Mouse (Mus musculus) midbrain, postnatal 0 days (tissue): ENCODE data around the gene Gins1. TPM values are rescaled to one million over a fixed set of nuclear protein-coding genes. Genes with fewer than 3 reads are reported as not detected.

Source experiments
- ATAC-seq: fragments of 200-750 bp; cut with Nextera tagmentation; 2 replicates; pipeline ENCODE4 v1.8.0; 2017; ENCODE audit warnings: moderate number of reproducible peaks, mild to moderate bottlenecking, moderate TSS enrichment, moderate library complexity; ENCODE audit not compliant: low FRiP score
- DNase-seq: peaks from one replicate; pipeline ENCODE4 v3.0.0-alpha.2; 2015; ENCODE audit warnings: low spot score
- H3K27ac ChIP-seq: fragments of 300-500 bp; sonication (generic); 2 replicates; pipeline ENCODE4 v1.5.1; 2014; ENCODE audit warnings: low read depth, mild to moderate bottlenecking, low read length, mixed read lengths
- H3K27me3 ChIP-seq: fragments of 300-500 bp; sonication (generic); 2 replicates; pipeline ENCODE4 v1.6.1; 2014; ENCODE audit warnings: low read length, control low read depth, mixed read lengths; ENCODE audit not compliant: insufficient read depth
- H3K36me3 ChIP-seq: fragments of 300-500 bp; sonication (generic); 2 replicates; pipeline ENCODE4 v1.6.1; 2014; ENCODE audit warnings: low read length, control low read depth, mixed read lengths; ENCODE audit not compliant: insufficient read depth
- H3K4me1 ChIP-seq: fragments of 300-500 bp; sonication (generic); 2 replicates; pipeline ENCODE4 v1.6.1; 2014; ENCODE audit warnings: mild to moderate bottlenecking, control low read depth, antibody characterized with exemption, low read length, mixed read lengths; ENCODE audit not compliant: insufficient read depth
- H3K4me2 ChIP-seq: fragments of 300-500 bp; sonication (generic); 2 replicates; pipeline ENCODE4 v1.6.1; 2014; ENCODE audit warnings: low read depth, mild to moderate bottlenecking, low read length, mixed read lengths; ENCODE audit not compliant: poor library complexity, severe bottlenecking
- H3K4me3 ChIP-seq: fragments of 300-500 bp; sonication (generic); 2 replicates; pipeline ENCODE4 v1.5.1; 2014; ENCODE audit warnings: low read depth, mild to moderate bottlenecking, low read length, moderate library complexity
- H3K9ac ChIP-seq: fragments of 300-500 bp; sonication (generic); replicated peaks from 2 replicates; pipeline ENCODE4 v1.6.1; 2014; ENCODE audit warnings: mild to moderate bottlenecking, low read length, moderate library complexity, mixed read lengths; ENCODE audit not compliant: poor library complexity, severe bottlenecking
- H3K9me3 ChIP-seq: fragments of 300-500 bp; sonication (generic); 2 replicates; pipeline ENCODE4 v1.6.1; 2016; ENCODE audit warnings: low read length, control low read depth
- CTCF ChIP-seq: IDR thresholded peaks from 2 replicates; pipeline ENCODE4 v1.5.1; 2016; ENCODE audit warnings: antibody characterized with exemption, mild to moderate bottlenecking
- WGBS: fragments of 180-500 bp; shearing (Covaris S2); extraction: QIAGEN DNeasy Blood & Tissue Kit; methylation state at CpG from one replicate; pipeline ENCODE4 v1.1.7; 2014; 5-methylcytosine and 5-hydroxymethylcytosine counted together
- polyA plus RNA-seq: library from polyadenylated mRNA; unstranded; fragments of >200 nt; fragmentation: Nextera tagmentation; extraction: Ambion mirVana; gene quantifications from 2 replicates; pipeline ENCODE4 v1.2.1, GENCODE M21; 2015
- total RNA-seq: library from RNA; depleted of rRNA; stranded (reverse); fragments of >200 nt; gene quantifications from 2 replicates; pipeline ENCODE4 v1.2.3, GENCODE M21; 2014

The Gins1 gene
- total and polyA plus RNA-seq, 2 experiments from 2014 or later = 5.7 to 7.1 TPM

GRCm38 (mm10) chr2:150885814-150886213 is 19.4 kb upstream of the Gins1 start:
- WGBS = 88% methylated on average over 1 of the region's 1 CpGs

GRCm38 (mm10) chr2:150886315-150886714 is 18.9 kb upstream of the Gins1 start:
- Histone ChIP-seq H3K4me2 (no peak overlapping the region), H3K4me1 (no peaks in the 10 kb centered on the region), H3K27ac (no peak overlapping the region), H3K4me3 (no peak overlapping the region), H3K9me3 (no peaks in the 10 kb centered on the region), H3K9ac (no peak overlapping the region), H3K36me3 (peaks cover 2% of the 10 kb centered on the region; the same call in 1 of the 2 replicates), H3K27me3 (no peaks in the 10 kb centered on the region)
- TF ChIP-seq CTCF = no peak
- DNase-seq = no peak
- no peak for ATAC-seq

More at GRCm38 (mm10) chr2:150885814-150886213, 19.4 kb upstream of the Gins1 start:
- Histone ChIP-seq H3K4me2 (no peak overlapping the region), H3K27me3 (no peaks in the 10 kb centered on the region), H3K9me3 (no peaks in the 10 kb centered on the region), H3K9ac (no peak overlapping the region), H3K27ac (no peak overlapping the region), H3K4me3 (no peak overlapping the region), H3K36me3 (peaks cover 2% of the 10 kb centered on the region; the same call in 1 of the 2 replicates), H3K4me1 (no peaks in the 10 kb centered on the region)
- DNase-seq (no peak), ATAC-seq (no peak)
- TF ChIP-seq CTCF = no peak

GRCm38 (mm10) chr2:150887370-150887769 is 17.8 kb upstream of the Gins1 start:
- 64% methylated on average over 2 of the region's 2 CpGs for WGBS
- no peak overlapping the region for H3K4me2 ChIP-seq
- H3K27ac ChIP-seq = no peak overlapping the region
- no peaks in the 10 kb centered on the region for H3K4me1 ChIP-seq
- no peak overlapping the region for H3K9ac ChIP-seq
- ATAC-seq (no peak), DNase-seq (no peak)
- H3K27me3 ChIP-seq = no peaks in the 10 kb centered on the region
- H3K36me3 ChIP-seq = peaks cover 2% of the 10 kb centered on the region; the same call in 1 of the 2 replicates
- no peak for TF ChIP-seq CTCF
- no peak overlapping the region for H3K4me3 ChIP-seq
- no peaks in the 10 kb centered on the region for H3K9me3 ChIP-seq

- WGBS = 84% methylated on average over 2 of the region's 2 CpGs
- DNase-seq (no peak), ATAC-seq (no peak)
- no peaks in the 10 kb centered on the region for H3K9me3 ChIP-seq
- H3K4me3 ChIP-seq = no peak overlapping the region
- no peaks in the 10 kb centered on the region for H3K36me3 ChIP-seq
- no peaks in the 10 kb centered on the region for H3K27me3 ChIP-seq
- H3K27ac ChIP-seq = no peak overlapping the region
- no peaks in the 10 kb centered on the region for H3K4me1 ChIP-seq
- TF ChIP-seq CTCF = no peak
- H3K4me2 ChIP-seq = no peak overlapping the region
- no peak overlapping the region for H3K9ac ChIP-seq
Observed at GRCm38 (mm10) chr2:150894617-150895267, 10.5 kb upstream of the Gins1 start.

GRCm38 (mm10) chr2:150895691-150896252 is 9.4 kb upstream of the Gins1 start:
- 87% methylated on average over 7 of the region's 7 CpGs for WGBS

GRCm38 (mm10) chr2:150900341-150900740 is 4.9 kb upstream of the Gins1 start:
- 0 out of 2 replicates have a peak, but pooled peaks cover 5% of the 10 kb centered on the region for H3K36me3 ChIP-seq
- H3K9ac ChIP-seq = no peak overlapping the region
- no peaks in the 10 kb centered on the region for H3K27me3 ChIP-seq
- ATAC-seq (no peak), DNase-seq (no peak)
- 93% methylated on average over 6 of the region's 6 CpGs for WGBS
- no peak overlapping the region for H3K4me3 ChIP-seq
- H3K27ac ChIP-seq = no peak overlapping the region
- H3K4me2 ChIP-seq = no peak overlapping the region
- peaks cover 3% of the 10 kb centered on the region; the same call in 1 of the 2 replicates for H3K4me1 ChIP-seq
- no peaks in the 10 kb centered on the region for H3K9me3 ChIP-seq
- TF ChIP-seq CTCF = no peak

More at GRCm38 (mm10) chr2:150895691-150896252, 9.4 kb upstream of the Gins1 start:
- H3K4me3 ChIP-seq = no peak overlapping the region
- no peak overlapping the region for H3K4me2 ChIP-seq
- H3K4me1 ChIP-seq = no peaks in the 10 kb centered on the region
- H3K27ac ChIP-seq = no peak overlapping the region
- no peak overlapping the region for H3K9ac ChIP-seq
- DNase-seq (no peak), ATAC-seq (no peak)
- H3K36me3 ChIP-seq = 0 out of 2 replicates have a peak, but pooled peaks cover 5% of the 10 kb centered on the region
- no peaks in the 10 kb centered on the region for H3K27me3 ChIP-seq
- TF ChIP-seq CTCF = no peak
- H3K9me3 ChIP-seq = no peaks in the 10 kb centered on the region
